Comparison of ENCODE assay signal across 7 mouse cellular contexts in genomic region chr2:168912901-168913721, GRCm38 (mm10). TPM values are rescaled to one million over a fixed set of nuclear protein-coding genes. Genes with fewer than 3 reads are reported as not detected.
DNase-seq lines count a peak whose midpoint lies in the region; ATAC-seq and TF ChIP-seq lines count a peak whose summit lies in the region.

No protein-coding gene starts in this region.

- DNase-seq in thymus, postnatal 0 days (ENCODE audit: low spot score), result peak; percentile 36
- no peak for DNase-seq in thymus, postnatal 36 days
- DNase-seq in forebrain, embryonic 11.5 days (ENCODE audit: low spot score), result no peak
- DNase-seq in liver, embryonic 14.5 days (ENCODE audit: low read depth in 3 of 3, low spot score in 3 of 3), result no peak
- no peak for DNase-seq in natural killer cell, adult 2 months (ENCODE audit: low spot score in 2 of 2)
- no peak for DNase-seq in layer of hippocampus, postnatal 36 days

- no peak for TF ChIP-seq EP300 in liver, embryonic 14.5 days (IDR thresholded peaks at IDR 0.05; ENCODE audit: low read depth)

- no peaks in the 10 kb centered on the region for H3K9me3 ChIP-seq in forebrain, embryonic 11.5 days (ENCODE audit: control insufficient read depth, low read length)
- H3K9me3 ChIP-seq in liver, embryonic 14.5 days (ENCODE audit: control insufficient read depth, low read length), result no peaks in the 10 kb centered on the region
- H3K9me3 ChIP-seq in stomach, embryonic 16.5 days (replicated peaks; ENCODE audit: control insufficient read depth, low read length), result no peaks in the 10 kb centered on the region

- no peak overlapping the region; the same call in 1 of the 2 replicates for H3K9ac ChIP-seq in forebrain, embryonic 11.5 days (ENCODE audit: low read length)
- H3K9ac ChIP-seq in liver, embryonic 14.5 days (replicated peaks), result no peak overlapping the region
- H3K9ac ChIP-seq in stomach, embryonic 16.5 days (ENCODE audit: low read length), result peak overlapping the region; percentile 53

- no peak overlapping the region for H3K27ac ChIP-seq in forebrain, embryonic 11.5 days (ENCODE audit: low read depth, low read length)
- no peak overlapping the region for H3K27ac ChIP-seq in liver, embryonic 14.5 days
- peak overlapping the region; percentile 63; the same call in 1 of the 2 replicates for H3K27ac ChIP-seq in stomach, embryonic 16.5 days (ENCODE audit: low read length)

- peaks cover 15% of the 10 kb centered on the region for H3K4me1 ChIP-seq in forebrain, embryonic 11.5 days (replicated peaks; ENCODE audit: control insufficient read depth, insufficient read depth, low read length)
- no peaks in the 10 kb centered on the region for H3K4me1 ChIP-seq in liver, embryonic 14.5 days (replicated peaks; ENCODE audit: control insufficient read depth in 2 of 2, insufficient read depth in 2 of 2, low read length in 1 of 2)
- H3K4me1 ChIP-seq in stomach, embryonic 16.5 days (ENCODE audit: control insufficient read depth, insufficient read depth, low read length), result peaks cover 8% of the 10 kb centered on the region

- TF ChIP-seq CTCF in liver, embryonic 14.5 days (IDR thresholded peaks at IDR 0.05; ENCODE audit: low read depth), result no peak

- peak overlapping the region; percentile 45 for H3K4me3 ChIP-seq in forebrain, embryonic 11.5 days (ENCODE audit: low read depth, low read length)
- peak overlapping the region in 1 of 2 experiments; percentile 34; a peak in 1 of 4 replicates for H3K4me3 ChIP-seq in liver, embryonic 14.5 days (ENCODE audit: insufficient read depth in 1 of 2, low read depth in 2 of 2, low read length in 2 of 2)
- H3K4me3 ChIP-seq in stomach, embryonic 16.5 days (replicated peaks; ENCODE audit: low read length), result peak overlapping the region; percentile 59

- peaks cover 39% of the 10 kb centered on the region for H3K27me3 ChIP-seq in forebrain, embryonic 11.5 days (ENCODE audit: control insufficient read depth, insufficient read depth, low read length)
- H3K27me3 ChIP-seq in liver, embryonic 14.5 days (ENCODE audit: control insufficient read depth, insufficient read depth, low read length), result peaks cover 35% of the 10 kb centered on the region
- H3K27me3 ChIP-seq in stomach, embryonic 16.5 days (ENCODE audit: control insufficient read depth, insufficient read depth, low read length), result peaks cover 22% of the 10 kb centered on the region

- under 1% methylated on average over 31 of the region's 31 CpGs for WGBS in forebrain, embryonic 11.5 days
- 2% methylated on average over 31 of the region's 31 CpGs for WGBS in liver, embryonic 14.5 days (ENCODE audit: insufficient replicate concordance)
- 5% methylated on average over 31 of the region's 31 CpGs for WGBS in stomach, embryonic 16.5 days

- no peaks in the 10 kb centered on the region for H3K36me3 ChIP-seq in forebrain, embryonic 11.5 days (ENCODE audit: control insufficient read depth, insufficient read depth, low read length)
- H3K36me3 ChIP-seq in liver, embryonic 14.5 days (replicated peaks; ENCODE audit: control insufficient read depth, insufficient read depth, low read depth), result no peaks in the 10 kb centered on the region
- no peaks in the 10 kb centered on the region for H3K36me3 ChIP-seq in stomach, embryonic 16.5 days (ENCODE audit: control insufficient read depth, insufficient read depth, low read length)

- peak overlapping the region; percentile 90 for H3K4me2 ChIP-seq in forebrain, embryonic 11.5 days (ENCODE audit: low read depth, low read length, severe bottlenecking)
- H3K4me2 ChIP-seq in liver, embryonic 14.5 days (ENCODE audit: low read depth), result peak overlapping the region; percentile 56
- H3K4me2 ChIP-seq in stomach, embryonic 16.5 days (ENCODE audit: low read depth, low read length), result peak overlapping the region; percentile 95

- ATAC-seq in forebrain, embryonic 11.5 days (replicated peaks; ENCODE audit: low FRiP score), result no peak
- no peak for ATAC-seq in liver, embryonic 14.5 days (ENCODE audit: insufficient read depth)
- ATAC-seq in stomach, embryonic 16.5 days (ENCODE audit: insufficient read depth, low FRiP score), result peak; percentile 62

RNA-seq across cellular contexts. Expression of gene Zfp64, which starts 42.3 kb away (rescaled TPM):
- polyA plus RNA-seq in thymus, postnatal 0 days (2015; fragmentation: Nextera tagmentation; extraction: Ambion mirVana), result 33.8 and 35.0 TPM in 2 replicates
- 37.8 and 39.4 TPM in 2 replicates for polyA plus RNA-seq in forebrain, embryonic 11.5 days (2014; fragmentation: Nextera tagmentation; extraction: Ambion mirVana)
- polyA plus RNA-seq in liver, embryonic 14.5 days (2012; rRNA removed), result 7.2 and 7.6 TPM in 2 replicates
- polyA plus RNA-seq in liver, embryonic 14.5 days (2014; fragmentation: Nextera tagmentation; extraction: Ambion mirVana), result 7.1 and 9.4 TPM in 2 replicates
- 35.6 and 37.9 TPM in 2 replicates for polyA plus RNA-seq in stomach, embryonic 16.5 days (2015; fragmentation: Nextera tagmentation; extraction: Ambion mirVana)
- 10 to 100 TPM; 15.8 to 16.0 TPM for total RNA-seq in layer of hippocampus, postnatal 36 days (2021)
